Mouse (Mus musculus): ENCODE data around the gene Postn.

- TF ChIP-seq CTCF (IDR thresholded peaks at IDR 0.05; ENCODE audit: insufficient read depth, low read depth, low read length): no peak
- no peak for TF ChIP-seq POLR2A (IDR thresholded peaks at IDR 0.05; ENCODE audit: insufficient read depth, low read depth, low read length)
These were observed 17.2 kb downstream of the Postn start for GRCm38 (mm10) chr3:54378135-54378534.
